Mouse (Mus musculus) induced T-regulatory cell, adult 2 months (primary cell): ENCODE results near the gene Zkscan1.
"Not testable (repeated sequence)": the region's sequence is repeated elsewhere in the genome, so short reads cannot be mapped to it uniquely, and the experiment has no call there.

Source experiments
- DNase-seq: peaks from one replicate; pipeline ENCODE4 v3.0.0-alpha.2; 2012; ENCODE audit warnings: low read depth

Zkscan1 gene

GRCm38 (mm10) chr5:138084996-138085395 lies at the start of gene Zkscan1:
Gene Zkscan1, plus strand, starts transcription at chr5:138085084.
- DNase-seq = peak; percentile 94

GRCm38 (mm10) chr5:138052894-138053293 lies 32.0 kb upstream of the Zkscan1 start, which contains the start of gene Smok3c:
Gene Smok3c, plus strand, starts transcription at chr5:138053194.
- not testable (repeated sequence) for DNase-seq

GRCm38 (mm10) chr5:138073803-138074202 lies 11.1 kb upstream of the Zkscan1 start:
- DNase-seq = no peak

GRCm38 (mm10) chr5:138075684-138076083 lies 9.2 kb upstream of the Zkscan1 start:
- no peak for DNase-seq

- DNase-seq = no peak
Observed at GRCm38 (mm10) chr5:138076148-138076547, 8.7 kb upstream of the Zkscan1 start.

GRCm38 (mm10) chr5:138080456-138080855 lies 4.4 kb upstream of the Zkscan1 start:
- DNase-seq = no peak

GRCm38 (mm10) chr5:138081446-138081845 lies 3.4 kb upstream of the Zkscan1 start:
- no peak for DNase-seq

GRCm38 (mm10) chr5:138083318-138083900 lies 1.5 kb upstream of the Zkscan1 start:
- DNase-seq = no peak

GRCm38 (mm10) chr5:138083936-138084335 lies 948 bp upstream of the Zkscan1 start:
- no peak for DNase-seq

GRCm38 (mm10) chr5:138084507-138084906 lies 377 bp upstream of the Zkscan1 start:
- DNase-seq = no peak

- peak; percentile 86 for DNase-seq
Observed at GRCm38 (mm10) chr5:138085421-138085911, 582 bp downstream of the Zkscan1 start.

- DNase-seq = no peak
Observed at GRCm38 (mm10) chr5:138086842-138087241, 2.0 kb downstream of the Zkscan1 start.

- DNase-seq = no peak
Observed at GRCm38 (mm10) chr5:138088366-138088765, 3.5 kb downstream of the Zkscan1 start.

GRCm38 (mm10) chr5:138089108-138089551 lies 4.2 kb downstream of the Zkscan1 start:
- DNase-seq = no peak

- DNase-seq = peak; percentile 36
Observed at GRCm38 (mm10) chr5:138090271-138090670, 5.4 kb downstream of the Zkscan1 start.

GRCm38 (mm10) chr5:138090737-138091136 lies 5.9 kb downstream of the Zkscan1 start:
- no peak for DNase-seq

GRCm38 (mm10) chr5:138092771-138093170 lies 7.9 kb downstream of the Zkscan1 start:
- no peak for DNase-seq

- DNase-seq = no peak
Observed at GRCm38 (mm10) chr5:138094474-138094873, 9.6 kb downstream of the Zkscan1 start.

GRCm38 (mm10) chr5:138104976-138105375 lies 20.1 kb downstream of the Zkscan1 start:
- DNase-seq = no peak

- no peak for DNase-seq
Observed at GRCm38 (mm10) chr5:138107130-138107529, 22.2 kb downstream of the Zkscan1 start.

GRCm38 (mm10) chr5:138109847-138110396 lies 25.0 kb downstream of the Zkscan1 start:
- DNase-seq = not testable (repeated sequence)

- peak; percentile 95 for DNase-seq
Observed at GRCm38 (mm10) chr5:138116255-138117198, 31.6 kb downstream of the Zkscan1 start, which contains the start of gene Zscan21. Gene Zscan21, plus strand, starts transcription at chr5:138116903.
